Mouse (Mus musculus) midbrain, embryonic 14.5 days (tissue): ENCODE results near the gene Ksr2. TPM values are rescaled to one million over a fixed set of nuclear protein-coding genes. Genes with fewer than 3 reads are reported as not detected.

Experiments used
- ATAC-seq: fragments of 200-750 bp; cut with Nextera tagmentation; 2 replicates; pipeline ENCODE4 v1.8.0; 2017; ENCODE audit warnings: moderate number of reproducible peaks, moderate library complexity; ENCODE audit not compliant: low FRiP score, low TSS enrichment
- DNase-seq: peaks from one replicate; pipeline ENCODE4 v3.0.0-alpha.2; 2015
- H3K27ac ChIP-seq: fragments of 300-500 bp; sonication (generic); replicated peaks from 2 replicates; pipeline ENCODE4 v1.5.1; 2014; ENCODE audit warnings: mild to moderate bottlenecking, low read depth, low read length, moderate library complexity
- H3K27me3 ChIP-seq: fragments of 300-500 bp; sonication (generic); 2 replicates; pipeline ENCODE4 v1.6.1; 2014; ENCODE audit warnings: low read length, control low read depth, mixed read lengths; ENCODE audit not compliant: control insufficient read depth, insufficient read depth
- H3K36me3 ChIP-seq: fragments of 300-500 bp; sonication (generic); 2 replicates; pipeline ENCODE4 v1.6.1; 2014; ENCODE audit warnings: low read length, control low read depth; ENCODE audit not compliant: control insufficient read depth, insufficient read depth
- H3K4me1 ChIP-seq: fragments of 300-500 bp; sonication (generic); 2 replicates; pipeline ENCODE4 v1.6.1; 2014; ENCODE audit warnings: mild to moderate bottlenecking, antibody characterized with exemption, low read length, control low read depth; ENCODE audit not compliant: control insufficient read depth, insufficient read depth
- H3K4me2 ChIP-seq: fragments of 300-500 bp; sonication (generic); 2 replicates; pipeline ENCODE4 v1.6.1; 2014; ENCODE audit warnings: mild to moderate bottlenecking, low read length, moderate library complexity
- H3K4me3 ChIP-seq: fragments of 300-500 bp; sonication (generic); replicated peaks from 2 replicates; pipeline ENCODE4 v1.5.1; 2014; ENCODE audit warnings: low read depth, low read length
- H3K9ac ChIP-seq: fragments of 300-500 bp; sonication (generic); replicated peaks from 2 replicates; pipeline ENCODE4 v1.6.1; 2014; ENCODE audit warnings: mild to moderate bottlenecking, low read length, moderate library complexity
- H3K9me3 ChIP-seq: fragments of 300-500 bp; sonication (generic); 2 replicates; pipeline ENCODE4 v1.6.1; 2016; ENCODE audit warnings: low read length, control low read depth, mixed read lengths; ENCODE audit not compliant: control insufficient read depth
- WGBS: fragments of 180-500 bp; shearing (Covaris S2); extraction: QIAGEN DNeasy Blood & Tissue Kit; methylation state at CpG from one replicate; pipeline ENCODE4 v1.1.7; 2014; 5-methylcytosine and 5-hydroxymethylcytosine counted together
- polyA plus RNA-seq: library from polyadenylated mRNA; unstranded; fragments of >200 nt; fragmentation: Nextera tagmentation; extraction: Ambion mirVana; gene quantifications from 2 replicates; pipeline ENCODE4 v1.2.1, GENCODE M21; 2014

Ksr2 gene
- polyA plus RNA-seq, 1 experiment from 2014 or later, result 8.1 TPM

- no peak overlapping the region for H3K4me3 ChIP-seq
- no peaks in the 10 kb centered on the region for H3K9me3 ChIP-seq
- WGBS, result 84% methylated on average over 2 of the region's 2 CpGs
- H3K9ac ChIP-seq, result no peak overlapping the region
- no peak overlapping the region for H3K27ac ChIP-seq
- H3K4me1 ChIP-seq, result no peaks in the 10 kb centered on the region
- no peak overlapping the region for H3K4me2 ChIP-seq
- no peak for DNase-seq
- no peaks in the 10 kb centered on the region for H3K27me3 ChIP-seq
- H3K36me3 ChIP-seq, result no peaks in the 10 kb centered on the region
- no peak for ATAC-seq
Measured at GRCm38 (mm10) chr5:117635211-117635610, 221.4 kb downstream of the Ksr2 start.

- H3K27ac ChIP-seq, result no peak overlapping the region
- no peak overlapping the region for H3K9ac ChIP-seq
- DNase-seq, result no peak
- H3K9me3 ChIP-seq, result no peaks in the 10 kb centered on the region
- no peaks in the 10 kb centered on the region for H3K4me1 ChIP-seq
- no peaks in the 10 kb centered on the region for H3K36me3 ChIP-seq
- H3K4me3 ChIP-seq, result no peak overlapping the region
- 88% methylated on average over 5 of the region's 5 CpGs for WGBS
- no peaks in the 10 kb centered on the region for H3K27me3 ChIP-seq
- ATAC-seq, result no peak
- no peak overlapping the region for H3K4me2 ChIP-seq
Measured at GRCm38 (mm10) chr5:117635838-117636237, 222.0 kb downstream of the Ksr2 start.

GRCm38 (mm10) chr5:117641585-117641984 is 227.8 kb downstream of the Ksr2 start:
- Histone ChIP-seq H3K27me3 (no peaks in the 10 kb centered on the region), H3K4me1 (no peaks in the 10 kb centered on the region), H3K4me2 (no peak overlapping the region), H3K4me3 (no peak overlapping the region), H3K9me3 (no peaks in the 10 kb centered on the region), H3K36me3 (no peaks in the 10 kb centered on the region), H3K27ac (no peak overlapping the region), H3K9ac (no peak overlapping the region)
- 82% methylated on average over 6 of the region's 6 CpGs for WGBS
- ATAC-seq, result no peak
- DNase-seq, result no peak

DNA sequence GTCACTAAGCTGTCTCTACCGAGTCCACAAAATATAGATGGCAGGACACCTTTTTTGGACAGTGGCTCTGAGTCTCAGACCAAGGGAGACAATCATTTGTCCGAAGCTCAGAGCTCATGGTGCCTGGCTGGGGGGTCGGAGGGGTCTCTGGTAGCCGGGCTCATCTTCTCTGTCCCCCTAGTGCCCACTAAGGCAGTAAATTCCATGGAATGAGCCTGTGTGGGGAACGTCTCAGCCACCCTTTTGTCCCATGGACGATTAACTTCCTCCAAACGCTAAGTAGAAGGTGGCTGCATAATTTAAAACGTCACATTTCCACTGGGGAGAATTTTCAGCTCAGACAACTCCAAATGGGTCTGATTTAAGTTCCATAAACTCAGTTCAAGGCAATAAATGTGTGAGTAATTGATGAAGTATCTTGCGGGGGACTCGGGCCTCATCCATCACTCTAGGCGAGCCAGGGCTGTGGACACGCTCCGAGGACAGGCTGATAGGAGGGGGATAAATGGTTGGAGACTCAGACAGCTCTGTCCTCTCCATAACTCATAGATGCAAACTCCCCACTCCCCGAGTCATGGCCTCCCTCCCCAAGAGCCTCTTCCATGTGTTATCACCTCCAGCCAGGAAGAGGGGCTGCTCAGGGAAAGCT is 237.6 kb downstream of the Ksr2 start:
- Histone ChIP-seq H3K9ac (no peak overlapping the region), H3K4me3 (no peak overlapping the region), H3K4me1 (no peaks in the 10 kb centered on the region), H3K4me2 (no peak overlapping the region), H3K27ac (no peak overlapping the region), H3K36me3 (no peaks in the 10 kb centered on the region), H3K9me3 (no peaks in the 10 kb centered on the region), H3K27me3 (no peaks in the 10 kb centered on the region)
- no peak for DNase-seq
- WGBS, result 86% methylated on average over 14 of the region's 14 CpGs
- ATAC-seq, result no peak

DNA sequence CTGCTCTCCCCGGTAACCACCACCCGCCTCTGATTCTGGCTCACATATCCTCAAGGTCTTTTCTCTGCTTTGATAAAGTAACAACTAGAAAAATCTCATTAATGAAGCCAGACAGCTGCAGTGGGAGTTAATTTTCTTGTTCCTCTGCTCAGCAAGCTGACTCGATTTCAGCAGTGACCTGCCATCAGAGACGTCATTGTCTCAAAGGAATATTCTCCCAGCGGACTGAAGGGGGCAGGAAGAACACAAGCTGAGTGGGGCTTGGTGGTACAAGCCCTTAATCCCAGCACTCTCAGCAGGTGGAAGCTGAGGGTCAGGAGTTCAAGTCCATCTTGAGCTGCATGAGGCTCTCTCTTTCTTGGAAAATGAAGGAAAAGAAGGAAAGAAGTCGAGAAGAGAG is 244.8 kb downstream of the Ksr2 start:
- no peaks in the 10 kb centered on the region for H3K27me3 ChIP-seq
- H3K36me3 ChIP-seq, result no peaks in the 10 kb centered on the region
- DNase-seq (peak; percentile 52), ATAC-seq (no peak)
- no peak overlapping the region for H3K4me2 ChIP-seq
- 0 out of 2 replicates have a peak overlapping the region, but pooled peaks have one; percentile 13 for H3K27ac ChIP-seq
- WGBS, result 24% methylated on average over 6 of the region's 6 CpGs
- no peak overlapping the region for H3K9ac ChIP-seq
- no peaks in the 10 kb centered on the region for H3K4me1 ChIP-seq
- no peak overlapping the region for H3K4me3 ChIP-seq
- no peaks in the 10 kb centered on the region for H3K9me3 ChIP-seq

DNA sequence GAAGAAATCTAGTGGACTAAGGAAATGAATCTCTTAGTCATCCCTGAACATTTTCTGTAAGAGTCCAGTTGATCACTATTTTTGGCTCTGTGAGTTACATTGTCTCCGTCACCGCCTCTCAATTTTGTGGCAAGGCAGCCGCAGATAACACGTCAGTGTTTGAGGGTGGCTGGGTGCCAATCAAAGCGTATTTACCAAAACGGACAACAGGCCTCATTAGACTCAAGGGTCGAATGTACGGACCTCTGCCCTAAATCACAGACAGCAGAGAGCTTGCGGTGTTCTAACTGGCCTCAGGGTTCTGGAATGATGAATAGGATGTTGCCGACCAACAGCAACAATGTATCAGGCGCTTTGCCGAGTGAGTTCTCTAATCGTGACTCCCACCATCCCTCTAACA is 245.8 kb downstream of the Ksr2 start:
- Histone ChIP-seq H3K9ac (no peak overlapping the region), H3K4me3 (no peak overlapping the region), H3K27ac (no peak overlapping the region), H3K27me3 (no peaks in the 10 kb centered on the region), H3K4me2 (no peak overlapping the region), H3K4me1 (no peaks in the 10 kb centered on the region), H3K36me3 (no peaks in the 10 kb centered on the region), H3K9me3 (no peaks in the 10 kb centered on the region)
- 83% methylated on average over 13 of the region's 13 CpGs for WGBS
- ATAC-seq (no peak), DNase-seq (no peak)

DNA sequence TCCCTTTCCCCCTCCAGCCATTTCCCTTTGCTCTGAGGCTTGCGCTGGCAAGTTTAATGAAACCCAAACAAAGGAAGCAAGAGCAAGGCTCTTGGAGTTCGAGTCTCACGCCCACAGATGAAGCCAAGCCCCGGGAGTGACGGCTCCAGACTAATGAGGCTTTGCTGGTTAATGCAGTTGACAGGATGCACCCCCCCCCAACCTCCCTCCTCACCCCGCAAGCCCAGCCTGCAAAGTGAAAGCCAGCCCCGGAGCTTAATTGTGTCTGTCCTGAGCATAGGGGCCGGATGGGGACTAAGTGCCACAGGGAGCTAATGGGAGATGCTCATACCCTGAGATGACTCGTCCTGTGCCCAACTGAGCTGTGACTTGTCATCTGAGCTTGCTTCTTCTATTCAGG is 251.4 kb downstream of the Ksr2 start:
- Histone ChIP-seq H3K27me3 (no peaks in the 10 kb centered on the region), H3K4me2 (no peak overlapping the region), H3K9ac (no peak overlapping the region), H3K4me1 (peaks cover 10% of the 10 kb centered on the region), H3K27ac (peak overlapping the region; percentile 47), H3K9me3 (no peaks in the 10 kb centered on the region), H3K4me3 (no peak overlapping the region), H3K36me3 (no peaks in the 10 kb centered on the region)
- 9% methylated on average over 9 of the region's 9 CpGs for WGBS
- ATAC-seq, result no peak
- peak; percentile 42 for DNase-seq

- no peak for ATAC-seq
- no peak overlapping the region for H3K27ac ChIP-seq
Measured at GRCm38 (mm10) chr5:117667314-117667713, 253.5 kb downstream of the Ksr2 start.

DNA sequence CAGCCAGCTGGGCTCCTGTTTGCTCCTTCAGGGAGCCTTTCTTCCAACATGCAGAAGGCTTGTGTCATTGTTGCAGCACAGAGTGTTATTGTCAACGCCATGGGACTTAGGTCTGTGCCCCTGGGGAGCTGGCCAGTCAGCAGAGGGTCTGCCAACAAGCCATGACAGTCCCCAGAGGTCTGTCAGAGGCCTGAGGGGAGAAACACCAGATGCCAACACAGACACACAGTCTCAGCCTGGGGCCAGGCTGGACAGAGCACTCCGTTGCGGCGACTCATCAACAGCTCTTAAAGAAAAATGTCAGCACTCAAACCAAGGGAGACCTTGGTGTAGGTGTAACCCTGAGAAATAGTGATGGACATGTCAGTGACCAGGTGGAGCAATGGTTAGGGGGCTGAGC is 255.5 kb downstream of the Ksr2 start:
- Histone ChIP-seq H3K4me3 (no peak overlapping the region), H3K27me3 (no peaks in the 10 kb centered on the region), H3K27ac (0 out of 2 replicates have a peak overlapping the region, but pooled peaks have one; percentile 8), H3K9me3 (no peaks in the 10 kb centered on the region), H3K9ac (no peak overlapping the region), H3K4me2 (no peak overlapping the region), H3K36me3 (no peaks in the 10 kb centered on the region), H3K4me1 (peaks cover 13% of the 10 kb centered on the region)
- 69% methylated on average over 4 of the region's 4 CpGs for WGBS
- DNase-seq, result no peak
- ATAC-seq, result no peak

More at GRCm38 (mm10) chr5:117667314-117667713, 253.5 kb downstream of the Ksr2 start:
- WGBS, result 83% methylated on average over 3 of the region's 4 CpGs
- no peak for DNase-seq
- Histone ChIP-seq H3K4me2 (no peak overlapping the region), H3K36me3 (no peaks in the 10 kb centered on the region), H3K4me3 (no peak overlapping the region), H3K27me3 (no peaks in the 10 kb centered on the region), H3K9ac (no peak overlapping the region), H3K4me1 (peaks cover 13% of the 10 kb centered on the region), H3K9me3 (no peaks in the 10 kb centered on the region)
